9 mouse cellular contexts compared by ENCODE assay signal in genomic region chr2:165368496-165368895, GRCm38 (mm10). TPM values are rescaled to one million over a fixed set of nuclear protein-coding genes. Genes with fewer than 3 reads are reported as not detected.
DNase-seq lines count a peak whose midpoint lies in the region; ATAC-seq and TF ChIP-seq lines count a peak whose summit lies in the region.
"Had no signal": no experiment of that assay in that cellular context is flagged by ENCODE, and none has a peak within 500 bp of the region (broad histone marks: within the 10 kb centered on the region; RNA-seq: fewer than 3 reads in every experiment).

TSS of gene Zfp663 (minus strand) at chr2:165368729.

- no peak for TF ChIP-seq POLR2A in bone marrow macrophage, adult 2 months (IDR thresholded peaks at IDR 0.05; ENCODE audit: borderline replicate concordance, low read depth, low read length)

- no peak within 1 kb of the TSS for H3K9ac ChIP-seq in heart, embryonic 14.5 days (ENCODE audit: low read length)
- peak within 1 kb of the TSS; percentile 83 for H3K9ac ChIP-seq in hindbrain, embryonic 14.5 days
- peak within 1 kb of the TSS; percentile 90 for H3K9ac ChIP-seq in midbrain, embryonic 15.5 days

- WGBS in heart, embryonic 14.5 days: 1% methylated on average over 27 of the region's 27 CpGs
- under 1% methylated on average over 27 of the region's 27 CpGs for WGBS in hindbrain, embryonic 14.5 days
- under 1% methylated on average over 27 of the region's 27 CpGs for WGBS in midbrain, embryonic 15.5 days

- no peaks in the 10 kb centered on the region for H3K36me3 ChIP-seq in heart, embryonic 14.5 days (ENCODE audit: control insufficient read depth, insufficient read depth, low read length)
- H3K36me3 ChIP-seq in hindbrain, embryonic 14.5 days (replicated peaks; ENCODE audit: control insufficient read depth, insufficient read depth): no peaks in the 10 kb centered on the region
- H3K36me3 ChIP-seq in midbrain, embryonic 15.5 days (replicated peaks): no peaks in the 10 kb centered on the region

- H3K9me3 ChIP-seq in heart, embryonic 14.5 days (ENCODE audit: control insufficient read depth, low read length): no peaks in the 10 kb centered on the region
- H3K9me3 ChIP-seq in hindbrain, embryonic 14.5 days (ENCODE audit: control insufficient read depth, low read length): no peaks in the 10 kb centered on the region
- H3K9me3 ChIP-seq in midbrain, embryonic 15.5 days: no peaks in the 10 kb centered on the region

- no peak for TF ChIP-seq CTCF in bone marrow macrophage, adult 2 months (IDR thresholded peaks at IDR 0.05; ENCODE audit: low read depth, low read length)

- no peak for DNase-seq in heart, adult 18-20 months
- peak; percentile 75 for DNase-seq in hindbrain, embryonic 14.5 days (ENCODE audit: low spot score)
- no peak for DNase-seq in thymus, postnatal 36 days
- DNase-seq in layer of hippocampus, adult 11-12 months (ENCODE audit: low spot score): no peak
- no peak for DNase-seq in gastrocnemius, adult 18-20 months (ENCODE audit: low spot score)

- peaks cover 2 to 8% of the 10 kb centered on the region in 2 experiments; a peak in 3 of 4 replicates for H3K4me1 ChIP-seq in heart, embryonic 14.5 days (ENCODE audit: control insufficient read depth in 2 of 2, insufficient read depth in 2 of 2, low read length in 2 of 2)
- peaks cover 5% of the 10 kb centered on the region; the same call in 1 of the 2 replicates for H3K4me1 ChIP-seq in bone marrow macrophage, adult 2 months (ENCODE audit: control insufficient read depth, insufficient read depth, low read length)
- peaks cover 17% of the 10 kb centered on the region for H3K4me1 ChIP-seq in hindbrain, embryonic 14.5 days (replicated peaks; ENCODE audit: control insufficient read depth, insufficient read depth, low read length)
- H3K4me1 ChIP-seq in midbrain, embryonic 15.5 days: peaks cover 23% of the 10 kb centered on the region

- no peak within 1 kb of the TSS for H3K27ac ChIP-seq in heart, embryonic 14.5 days (replicated peaks in 1 of 2; ENCODE audit: control insufficient read depth in 1 of 2, insufficient read depth in 1 of 2, low read depth in 2 of 2, low read length in 2 of 2)
- no peak within 1 kb of the TSS for H3K27ac ChIP-seq in bone marrow macrophage, adult 2 months (ENCODE audit: insufficient read depth, low read depth, low read length)
- peak within 1 kb of the TSS; percentile 84 for H3K27ac ChIP-seq in hindbrain, embryonic 14.5 days
- H3K27ac ChIP-seq in midbrain, embryonic 15.5 days: peak within 1 kb of the TSS; percentile 86
- H3K27ac ChIP-seq: macrophage had no signal

- H3K27me3 ChIP-seq in heart, embryonic 14.5 days (ENCODE audit: control insufficient read depth, insufficient read depth, low read length): peaks cover 44% of the 10 kb centered on the region
- H3K27me3 ChIP-seq in hindbrain, embryonic 14.5 days (ENCODE audit: control insufficient read depth, insufficient read depth, low read length): no peaks in the 10 kb centered on the region
- H3K27me3 ChIP-seq in midbrain, embryonic 15.5 days (replicated peaks): no peaks in the 10 kb centered on the region

- H3K4me2 ChIP-seq in heart, embryonic 14.5 days (ENCODE audit: low read length): peak within 1 kb of the TSS; percentile 39
- peak within 1 kb of the TSS; percentile 68 for H3K4me2 ChIP-seq in hindbrain, embryonic 14.5 days (replicated peaks)
- H3K4me2 ChIP-seq in midbrain, embryonic 15.5 days: peak within 1 kb of the TSS; percentile 82

- 0 out of 4 replicates have a peak within 1 kb of the TSS, but pooled peaks have one; percentile 0 to 14 for H3K4me3 ChIP-seq in heart, embryonic 14.5 days (ENCODE audit: control insufficient read depth in 1 of 2, insufficient read depth in 1 of 2, low read depth in 1 of 2, low read length in 2 of 2)
- peak within 1 kb of the TSS; percentile 19; the same call in 1 of the 2 replicates for H3K4me3 ChIP-seq in bone marrow macrophage, adult 2 months (ENCODE audit: insufficient read depth, low read length)
- H3K4me3 ChIP-seq in hindbrain, embryonic 14.5 days (replicated peaks; ENCODE audit: low read length): peak within 1 kb of the TSS; percentile 57
- peak within 1 kb of the TSS; percentile 60 for H3K4me3 ChIP-seq in midbrain, embryonic 15.5 days

- no peak for ATAC-seq in heart, embryonic 14.5 days (ENCODE audit: insufficient number of reproducible peaks, insufficient read depth, low FRiP score, low read depth)
- peak; percentile 56; the same call in 1 of the 2 replicates for ATAC-seq in hindbrain, embryonic 14.5 days (ENCODE audit: low FRiP score)
- peak; percentile 64; the same call in 1 of the 2 replicates for ATAC-seq in midbrain, embryonic 15.5 days (replicated peaks)

RNA-seq across cellular contexts. Expression of gene Zfp663, which starts in this region (rescaled TPM):
- polyA plus RNA-seq in heart, embryonic 14.5 days (2014; fragmentation: Nextera tagmentation; extraction: Ambion mirVana): 0.39 TPM in 1 of 2 replicates, not detected in the other
- total RNA-seq in heart, adult 18-20 months (2021): not detected
- not detected in 2 replicates for polyA plus RNA-seq in bone marrow macrophage, adult 2 months (2012; ENCODE audit: insufficient read depth, insufficient read length, missing spikeins)
- polyA plus RNA-seq in hindbrain, embryonic 14.5 days (2014; fragmentation: Nextera tagmentation; extraction: Ambion mirVana): 6.2 and 6.3 TPM in 2 replicates
- polyA plus RNA-seq in midbrain, embryonic 15.5 days (2015; fragmentation: Nextera tagmentation; extraction: Ambion mirVana): 8.5 and 10.9 TPM in 2 replicates
- not detected for total RNA-seq in gastrocnemius, adult 18-20 months (2021)
- polyA plus RNA-seq: macrophage had no signal

Comparison
In these comparisons a context has a peak if more than half of its experiments do, and no peak if none do; other contexts are left out.
1. H3K27ac ChIP-seq: peak in hindbrain, embryonic 14.5 days (single experiment) and midbrain, embryonic 15.5 days (single experiment); none in heart, embryonic 14.5 days (0 of 2) and bone marrow macrophage, adult 2 months (single experiment).
2. H3K4me3 ChIP-seq: peak in every context shown above with its lines; median percentile 60 in midbrain, embryonic 15.5 days; 57 in hindbrain, embryonic 14.5 days; 19 in bone marrow macrophage, adult 2 months; 7 in heart, embryonic 14.5 days.
3. Peak in every context shown above with its lines, with median percentiles within 50 percentile points of each other: H3K4me2 ChIP-seq.